Mouse (Mus musculus) bone marrow macrophage, adult 2 months (primary cell): ENCODE data around the gene Gm12216. TPM values are rescaled to one million over a fixed set of nuclear protein-coding genes. Genes with fewer than 3 reads are reported as not detected.
A peak's percentile ranks its signal among the peaks of the same experiment; 100 is the strongest.

Experiments
- H3K27ac ChIP-seq: 2 replicates; pipeline ENCODE4 v1.5.1; 2012; ENCODE audit warnings: low read depth, low read length; ENCODE audit not compliant: insufficient read depth
- H3K4me1 ChIP-seq: 2 replicates; pipeline ENCODE4 v1.6.1; 2012; ENCODE audit warnings: low read length; ENCODE audit not compliant: control insufficient read depth, insufficient read depth
- H3K4me3 ChIP-seq: 2 replicates; pipeline ENCODE4 v1.5.1; 2012; ENCODE audit warnings: mild to moderate bottlenecking, low read length, moderate library complexity; ENCODE audit not compliant: insufficient read depth
- CTCF ChIP-seq: IDR thresholded peaks from 2 replicates; pipeline ENCODE4 v1.5.1; 2012; ENCODE audit warnings: low read depth, mild to moderate bottlenecking, low read length, moderate library complexity
- POLR2A ChIP-seq: IDR thresholded peaks from 2 replicates; pipeline ENCODE4 v1.6.1; 2012; ENCODE audit warnings: mild to moderate bottlenecking, low read depth, low read length, borderline replicate concordance
- polyA plus RNA-seq: library from polyadenylated mRNA; stranded (reverse); fragments of >200 nt; gene quantifications from 2 replicates; pipeline ENCODE4 v1.2.4, GENCODE M21; 2012; ENCODE audit not compliant: missing spikeins, insufficient read depth, insufficient read length

Gm12216 gene
- polyA plus RNA-seq, 1 experiment = 1.7 TPM

- no peak for TF ChIP-seq POLR2A
- TF ChIP-seq CTCF = no peak
- H3K4me1 ChIP-seq = peaks cover 36% of the 10 kb centered on the region
- no peak overlapping the region for H3K27ac ChIP-seq
- H3K4me3 ChIP-seq = no peak overlapping the region
Observed at GRCm38 (mm10) chr11:53779808-53780207, 79.2 kb downstream of the Gm12216 start.

DNA sequence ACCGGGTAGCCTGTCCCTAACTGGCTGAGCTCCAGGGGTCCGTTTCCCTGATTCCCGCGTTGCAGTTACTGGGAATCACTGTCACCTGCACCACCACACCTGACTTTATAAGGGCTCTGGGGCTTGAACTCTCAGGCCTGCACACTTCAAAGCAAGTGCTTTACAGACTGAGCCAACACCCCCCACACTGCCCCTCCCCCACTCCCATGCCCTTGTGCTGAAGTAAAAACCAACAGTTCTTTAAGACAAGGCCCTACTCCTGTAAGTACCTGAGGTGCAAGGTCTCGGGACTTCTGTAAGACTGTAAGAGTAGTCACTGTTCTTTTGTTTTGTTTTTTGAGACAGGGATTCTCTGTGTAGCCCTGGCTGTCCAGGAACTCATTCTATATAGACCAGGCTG lies 80.6 kb downstream of the Gm12216 start:
- Histone ChIP-seq H3K27ac (no peak overlapping the region), H3K4me1 (peaks cover 38% of the 10 kb centered on the region), H3K4me3 (no peak overlapping the region)
- TF ChIP-seq POLR2A (no peak), CTCF (no peak)

GRCm38 (mm10) chr11:53777736-53778135 lies 81.3 kb downstream of the Gm12216 start:
- Histone ChIP-seq H3K27ac (no peak overlapping the region), H3K4me1 (peaks cover 41% of the 10 kb centered on the region), H3K4me3 (no peak overlapping the region)
- no peak for TF ChIP-seq CTCF
- TF ChIP-seq POLR2A = no peak

GRCm38 (mm10) chr11:53774659-53775255 lies 84.3 kb downstream of the Gm12216 start:
- TF ChIP-seq POLR2A (no peak), CTCF (no peak)
- Histone ChIP-seq H3K4me1 (peaks cover 46% of the 10 kb centered on the region), H3K27ac (no peak overlapping the region), H3K4me3 (no peak overlapping the region)

- Histone ChIP-seq H3K4me3 (no peak overlapping the region), H3K27ac (no peak overlapping the region), H3K4me1 (peaks cover 48% of the 10 kb centered on the region)
- TF ChIP-seq POLR2A = no peak
- TF ChIP-seq CTCF = no peak
Observed at GRCm38 (mm10) chr11:53773641-53774360, 85.3 kb downstream of the Gm12216 start.

DNA sequence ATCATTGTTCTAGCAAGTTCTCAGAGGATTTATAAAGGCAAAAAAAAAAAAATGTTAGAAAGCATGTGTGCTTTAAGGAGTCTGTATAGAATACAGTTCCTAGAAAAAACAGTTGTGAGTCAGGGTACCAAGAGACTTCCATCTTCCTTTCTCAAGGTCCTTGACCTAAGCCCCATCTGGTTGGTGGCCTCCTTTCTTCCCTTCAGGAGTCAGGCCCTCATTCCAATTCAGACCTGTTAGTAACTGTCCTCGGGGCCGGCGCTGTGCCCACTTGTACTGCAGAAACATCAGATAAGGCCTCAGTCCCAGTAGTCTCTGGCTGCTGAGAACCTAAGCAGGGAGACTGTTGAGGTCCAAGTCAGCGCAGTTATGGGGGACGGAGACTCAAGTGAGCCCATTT lies 86.0 kb downstream of the Gm12216 start, which contains the start of gene Gm17334:
Gene Gm17334 (minus strand): TSS at position 101 of the 400 bp plus-strand sequence.
- TF ChIP-seq POLR2A = no peak
- no peak for TF ChIP-seq CTCF
- peaks cover 48% of the 10 kb centered on the region for H3K4me1 ChIP-seq
- peak within 1 kb of the TSS; percentile 5; the same call in 1 of the 2 replicates for H3K27ac ChIP-seq
- H3K4me3 ChIP-seq = peak within 1 kb of the TSS; percentile 34

DNA sequence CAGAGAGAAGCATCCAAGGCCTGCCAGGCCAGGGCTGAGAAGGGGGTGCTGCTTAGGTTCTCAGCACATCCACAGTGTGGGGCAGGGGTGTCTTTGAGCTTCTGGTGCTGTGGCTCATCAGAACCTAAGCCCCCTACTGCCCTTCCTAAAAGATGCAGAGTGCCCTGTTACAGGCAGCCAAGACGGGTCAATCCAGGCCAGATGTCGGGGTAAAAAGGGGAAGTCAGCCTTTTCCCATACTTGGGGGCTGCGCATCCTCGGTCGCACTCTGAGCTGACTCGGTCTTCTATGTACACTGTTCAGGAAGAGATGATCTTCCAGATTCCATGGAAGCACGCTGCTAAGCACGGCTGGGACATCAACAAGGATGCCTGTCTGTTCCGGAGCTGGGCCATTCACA lies 86.5 kb downstream of the Gm12216 start:
- TF ChIP-seq CTCF (no peak), POLR2A (no peak)
- H3K4me1 ChIP-seq = peaks cover 48% of the 10 kb centered on the region
- H3K27ac ChIP-seq = peak overlapping the region; percentile 5; the same call in 1 of the 2 replicates
- peak overlapping the region; percentile 34 for H3K4me3 ChIP-seq

DNA sequence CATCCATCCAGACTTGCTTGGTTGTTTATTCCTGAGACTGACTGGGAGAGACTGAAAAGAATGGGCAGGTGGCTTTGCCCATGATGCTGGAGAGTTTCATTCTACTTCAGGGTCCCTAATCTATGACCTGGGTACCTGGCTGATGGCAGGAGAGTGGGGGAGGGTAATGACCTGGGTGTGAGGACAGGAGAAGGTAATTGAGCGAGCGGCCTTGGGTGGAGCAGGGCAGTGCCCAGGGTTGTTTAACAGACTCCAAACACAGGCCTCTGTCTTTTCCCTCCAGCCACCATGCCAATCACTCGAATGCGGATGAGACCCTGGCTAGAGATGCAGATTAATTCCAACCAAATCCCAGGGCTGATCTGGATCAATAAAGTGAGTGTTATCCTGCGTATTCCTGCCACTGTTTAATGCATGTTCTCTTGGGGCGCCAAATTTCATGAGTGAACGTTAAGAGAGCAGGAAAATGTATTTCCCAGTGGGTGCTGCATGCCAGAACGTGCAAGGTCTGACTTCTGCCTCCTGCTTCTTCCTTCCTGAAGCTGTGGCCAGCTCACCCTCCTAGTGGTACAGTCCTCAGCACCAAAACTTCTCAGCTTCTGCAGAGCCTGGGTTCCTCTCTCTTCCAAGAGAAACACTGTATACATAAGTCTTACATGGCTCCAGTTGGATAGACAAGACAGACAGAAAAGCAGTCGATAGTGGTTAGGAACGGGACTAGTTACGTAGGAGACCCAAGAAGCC lies 87.9 kb downstream of the Gm12216 start:
- H3K27ac ChIP-seq = peak overlapping the region; percentile 20
- peaks cover 48% of the 10 kb centered on the region for H3K4me1 ChIP-seq
- peak overlapping the region; percentile 99 for H3K4me3 ChIP-seq
- TF ChIP-seq CTCF (no peak), POLR2A (no peak)

GRCm38 (mm10) chr11:53770125-53770791 lies 88.8 kb downstream of the Gm12216 start:
- peaks cover 47% of the 10 kb centered on the region for H3K4me1 ChIP-seq

More at GRCm38 (mm10) chr11:53770125-53770791, 88.8 kb downstream of the Gm12216 start:
- TF ChIP-seq POLR2A = no peak
- TF ChIP-seq CTCF = no peak
- H3K4me3 ChIP-seq = peak overlapping the region; percentile 99
- peak overlapping the region; percentile 92 for H3K27ac ChIP-seq
